Mouse (Mus musculus): ENCODE data around the gene Slc35e1.

DNA sequence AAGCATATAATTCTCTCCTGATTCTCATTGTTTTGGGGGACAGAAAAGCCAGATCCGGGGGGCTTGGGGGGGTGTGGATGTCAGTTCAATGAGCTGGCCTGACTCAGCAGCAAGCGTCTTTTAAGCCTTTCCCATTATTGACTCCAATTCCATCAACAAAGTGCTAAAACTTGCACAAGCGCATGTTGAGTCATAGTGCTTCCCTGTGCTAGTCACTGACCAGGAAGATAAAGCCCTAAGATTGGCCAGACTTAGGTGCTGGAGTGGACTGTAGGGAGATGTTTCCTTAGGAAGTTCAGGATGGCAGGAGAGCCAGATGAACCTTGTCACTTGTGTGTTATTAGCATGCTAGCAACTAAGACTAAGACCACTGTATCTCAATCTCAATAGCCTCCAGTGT, 42.5 kb upstream of the Slc35e1 start:
- TF ChIP-seq CTCF (IDR thresholded peaks at IDR 0.05; ENCODE audit: low read depth) = no peak
- no peak for TF ChIP-seq EP300 (optimal IDR thresholded peaks at IDR 0.05)

Data from stomach, postnatal 0 days (tissue).